Mouse (Mus musculus): Measurements from ENCODE around the gene Gm44790.

DNA sequence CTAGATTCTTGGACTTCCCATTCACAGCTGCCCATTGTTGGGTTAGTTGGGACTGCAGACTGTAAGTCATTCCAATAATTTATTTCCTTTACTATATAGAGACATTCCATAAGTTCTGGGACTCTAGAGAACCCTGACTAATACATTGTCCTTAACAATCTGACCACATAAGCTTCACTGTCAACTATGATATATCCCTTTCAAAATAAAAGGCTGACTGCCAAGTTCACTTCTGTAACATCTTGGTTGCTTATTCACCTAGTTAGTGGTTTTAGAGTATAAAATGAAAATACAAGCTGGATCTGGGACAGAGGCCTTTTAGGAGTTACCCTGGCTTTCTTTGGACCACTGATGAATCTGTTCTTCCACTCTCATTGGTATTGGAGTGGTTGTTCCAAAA, 43.9 kb upstream of the Gm44790 start:
- TF ChIP-seq CHD2 (IDR thresholded peaks at IDR 0.05; ENCODE audit: low read depth, low read length) (no peak), ZC3H11A (IDR thresholded peaks at IDR 0.05; ENCODE audit: borderline replicate concordance, low read depth, low read length) (no peak), MAFK (IDR thresholded peaks at IDR 0.05; ENCODE audit: insufficient read depth, low read depth, low read length) (no peak)

All from ES-E14 (cell line).